Mouse (Mus musculus) mouse trophoblast stem cell (cell line): ENCODE measurements around the gene Chsy1.
"Not testable (repeated sequence)": the region's sequence is repeated elsewhere in the genome, so short reads cannot be mapped to it uniquely, and the experiment has no call there.

ENCODE experiments used
- in situ Hi-C, 2 experiments: fragments of 300-500 bp; cut with MseI, MboI; formaldehyde crosslinking; loops; 2 replicates in 1 of 2; 3 replicates in 1 of 2; pipeline ENCODE4 v1.15.1; 2025

Chsy1 gene

DNA sequence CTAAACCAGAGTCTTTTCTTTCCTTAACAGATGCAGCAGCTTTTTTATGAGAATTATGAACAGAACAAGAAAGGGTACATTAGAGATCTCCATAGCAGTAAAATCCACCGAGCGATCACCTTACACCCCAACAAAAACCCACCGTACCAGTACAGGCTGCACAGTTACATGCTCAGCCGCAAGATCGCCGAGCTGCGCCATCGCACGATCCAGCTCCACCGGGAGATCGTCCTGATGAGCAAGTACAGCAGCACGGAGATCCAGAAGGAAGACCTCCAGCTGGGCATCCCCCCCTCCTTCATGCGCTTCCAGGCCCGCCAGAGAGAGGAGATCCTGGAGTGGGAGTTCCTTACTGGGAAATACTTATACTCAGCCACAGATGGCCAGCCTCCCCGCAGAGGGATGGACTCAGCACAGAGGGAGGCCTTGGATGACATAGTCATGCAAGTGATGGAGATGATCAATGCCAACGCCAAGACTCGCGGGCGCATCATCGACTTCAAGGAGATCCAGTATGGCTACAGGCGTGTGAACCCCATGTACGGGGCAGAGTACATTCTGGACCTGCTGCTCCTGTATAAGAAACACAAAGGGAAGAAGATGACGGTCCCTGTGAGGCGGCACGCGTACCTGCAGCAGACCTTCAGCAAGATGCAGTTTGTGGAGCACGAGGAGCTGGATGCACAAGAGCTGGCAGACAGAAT is 61.6 kb downstream of the Chsy1 start:
- in situ Hi-C loops, result no loop called here

- in situ Hi-C loops, result no loop called here
These were observed 66.4 kb downstream of the Chsy1 start for GRCm38 (mm10) chr7:66175738-66176137.

GRCm38 (mm10) chr7:66176256-66176655 is 66.9 kb downstream of the Chsy1 start:
- in situ Hi-C loops, result no loop called here

GRCm38 (mm10) chr7:66176929-66177328 is 67.6 kb downstream of the Chsy1 start:
- in situ Hi-C loops, result no loop called here

DNA sequence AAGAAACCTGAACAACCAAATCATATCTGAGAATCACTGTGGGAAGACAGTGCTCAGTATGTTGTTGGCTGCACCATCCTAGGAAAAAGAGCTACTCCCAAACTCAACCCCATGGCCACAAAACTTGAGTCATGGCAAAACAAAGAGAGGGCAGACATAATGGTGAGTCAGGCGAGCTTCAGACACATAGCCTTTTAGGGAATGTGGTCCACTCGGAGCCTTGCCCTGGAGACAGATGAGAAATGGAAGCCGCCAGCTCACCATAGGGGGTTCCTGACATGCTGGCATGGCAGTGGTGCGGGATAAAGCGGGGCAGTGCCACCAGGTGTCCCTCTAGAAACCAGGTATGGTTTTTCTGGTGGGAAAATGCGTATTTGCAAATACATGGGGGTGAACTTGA is 68.8 kb downstream of the Chsy1 start:
- in situ Hi-C loops, result no loop called here

DNA sequence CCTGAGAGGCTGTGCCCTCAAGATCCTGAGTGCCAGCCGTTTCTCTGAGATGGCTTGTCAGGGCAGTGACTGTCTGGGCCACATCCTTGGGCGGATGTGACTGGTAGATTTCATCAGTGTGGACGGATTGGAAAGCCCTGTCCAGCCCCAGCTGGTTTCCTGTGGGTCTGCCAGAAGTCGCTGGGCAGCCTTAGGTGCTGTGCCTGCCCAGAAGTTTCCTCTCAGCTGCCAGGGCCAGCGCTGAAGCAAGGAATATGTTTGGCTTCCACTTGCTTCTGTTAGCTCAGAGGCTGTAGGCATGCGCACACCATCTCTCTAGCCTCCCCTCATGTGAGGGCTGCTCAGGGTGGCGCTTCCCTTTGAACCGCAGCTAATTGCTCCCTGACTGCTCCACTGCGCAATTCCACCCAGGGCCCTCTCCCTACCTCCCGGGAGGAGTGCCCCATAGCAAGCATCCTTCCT is 69.8 kb downstream of the Chsy1 start:
- in situ Hi-C loops, result no loop called here

DNA sequence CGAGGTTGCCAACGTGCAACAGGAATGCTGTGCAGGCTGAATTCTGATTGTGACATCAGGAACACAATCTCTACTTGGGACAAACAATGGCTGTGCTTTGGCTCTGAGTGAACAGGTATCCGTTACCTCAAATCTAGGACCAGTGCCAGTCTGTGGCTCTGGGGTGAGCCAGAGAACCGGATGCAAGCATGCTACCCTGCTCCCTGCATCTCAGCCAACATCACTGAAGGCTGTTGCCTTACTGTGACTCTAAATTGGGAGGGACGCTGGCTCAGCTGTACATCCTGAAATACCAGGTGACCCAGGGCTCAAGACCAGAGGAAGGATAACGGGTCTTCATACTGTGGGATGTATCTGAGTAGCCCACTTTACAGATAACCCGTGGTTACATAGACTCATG is 70.4 kb downstream of the Chsy1 start:
- in situ Hi-C loops, result no loop called here

DNA sequence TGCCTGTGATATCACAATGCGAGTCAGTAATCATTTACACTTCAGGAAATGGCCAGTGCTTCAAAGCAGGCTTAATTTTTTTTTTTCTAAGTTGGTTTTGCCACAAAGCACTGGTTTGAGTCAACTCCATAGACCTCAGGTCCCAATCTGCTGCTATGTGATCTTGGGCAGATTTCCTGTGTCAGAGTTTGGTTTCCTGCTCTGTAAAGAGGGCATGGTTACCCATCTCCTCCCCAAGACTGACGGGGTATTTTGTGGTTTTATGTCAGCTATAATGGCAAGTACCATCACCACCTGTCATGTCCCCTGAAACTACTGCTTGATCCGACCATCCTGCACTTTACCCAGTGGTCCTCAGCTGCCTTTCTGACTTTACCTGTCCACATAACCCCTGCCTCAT is 70.9 kb downstream of the Chsy1 start:
- in situ Hi-C loops, result no loop called here

DNA sequence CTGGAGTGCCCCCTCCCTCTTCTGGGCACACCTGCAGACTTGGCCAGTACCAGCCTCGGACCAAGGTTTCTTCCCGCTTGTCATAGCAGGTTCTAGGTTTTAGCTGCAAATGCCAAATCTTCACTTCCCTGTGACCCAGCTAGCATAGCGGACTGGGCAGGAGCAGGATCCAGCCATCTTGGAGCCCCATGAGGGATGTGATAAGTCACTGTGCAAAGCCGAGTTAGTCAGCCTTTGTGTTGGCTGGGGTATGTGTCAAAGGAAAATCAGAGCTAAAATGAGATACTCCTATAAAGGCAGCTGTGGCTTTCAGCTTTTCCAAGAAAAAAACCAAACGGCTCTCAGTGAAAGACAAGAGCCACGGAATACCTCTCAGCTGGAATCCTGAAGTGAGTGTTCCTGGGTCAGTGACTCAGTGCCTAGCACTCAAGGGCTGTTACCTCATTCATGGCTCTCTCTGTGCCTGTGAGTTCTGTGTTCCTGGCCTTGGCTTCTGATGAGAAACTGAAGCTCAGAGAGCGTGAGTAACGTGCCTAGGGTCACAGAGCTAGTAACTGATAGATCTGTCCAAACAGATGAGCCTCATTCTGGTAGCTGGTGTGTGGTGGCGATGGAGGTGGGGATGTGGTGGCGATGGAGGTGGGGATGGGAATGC is 71.5 kb downstream of the Chsy1 start:
- in situ Hi-C loops, result no loop called here

- in situ Hi-C loops, result no loop called here
These were observed 72.9 kb downstream of the Chsy1 start for GRCm38 (mm10) chr7:66182075-66182715.

GRCm38 (mm10) chr7:66183404-66183803 is 74.1 kb downstream of the Chsy1 start:
- in situ Hi-C loops, result no loop called here

- in situ Hi-C loops, result no loop called here
These were observed 74.7 kb downstream of the Chsy1 start for GRCm38 (mm10) chr7:66184026-66184425.

DNA sequence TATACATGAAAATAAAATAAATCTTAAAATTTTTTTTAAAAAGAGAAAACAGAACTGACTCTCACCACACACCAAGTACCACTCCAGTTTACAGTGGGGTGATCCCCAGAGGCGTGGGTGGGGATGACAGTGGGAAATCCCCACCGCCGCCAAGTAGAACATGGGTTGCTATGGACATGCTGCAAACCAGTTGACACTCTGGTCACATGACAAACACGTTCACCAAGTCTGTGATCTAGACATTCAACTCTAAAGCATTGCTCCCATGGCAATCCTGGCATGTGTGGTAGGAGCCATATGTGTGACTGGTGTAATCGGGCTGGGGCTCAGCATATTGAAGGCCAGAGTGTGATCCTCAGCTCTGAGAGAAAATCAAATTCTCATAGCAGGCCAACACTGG is 76.1 kb downstream of the Chsy1 start:
- in situ Hi-C loops, result no loop called here

DNA sequence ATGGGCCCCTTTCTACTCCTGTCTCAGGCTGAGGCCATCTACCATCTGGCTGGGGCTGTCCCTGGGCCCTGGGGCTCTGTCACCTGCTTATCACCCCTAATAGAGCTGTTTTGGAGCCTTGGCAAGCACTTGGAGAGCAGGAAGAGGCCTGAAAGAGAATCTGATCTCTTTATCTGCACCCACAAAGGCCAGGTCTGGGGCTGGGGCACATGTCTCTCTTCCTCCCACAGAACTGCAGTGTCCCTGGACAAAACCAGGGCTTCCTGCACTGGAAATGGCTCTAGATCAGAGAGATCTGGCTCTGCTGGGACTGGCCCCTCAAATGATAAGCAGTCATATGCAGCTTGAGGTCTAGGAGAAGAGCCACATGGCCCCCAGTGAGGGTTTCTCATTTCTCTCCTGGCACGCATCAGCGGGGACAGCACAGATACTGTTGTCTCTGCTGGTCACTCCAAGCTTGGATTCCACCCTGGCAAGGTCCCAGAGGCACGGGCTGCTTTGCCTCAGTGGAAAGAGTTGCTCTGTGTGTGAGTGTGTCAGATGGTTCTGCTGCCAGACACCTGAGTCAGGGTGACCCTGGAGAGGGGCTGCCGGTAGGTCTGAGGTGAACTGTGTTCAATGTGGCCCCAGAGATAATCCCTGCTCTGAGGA is 78.4 kb downstream of the Chsy1 start:
- in situ Hi-C loops, result no loop called here

- in situ Hi-C loops, result not testable (repeated sequence)
These were observed 81.1 kb downstream of the Chsy1 start for GRCm38 (mm10) chr7:66190385-66190784.

DNA sequence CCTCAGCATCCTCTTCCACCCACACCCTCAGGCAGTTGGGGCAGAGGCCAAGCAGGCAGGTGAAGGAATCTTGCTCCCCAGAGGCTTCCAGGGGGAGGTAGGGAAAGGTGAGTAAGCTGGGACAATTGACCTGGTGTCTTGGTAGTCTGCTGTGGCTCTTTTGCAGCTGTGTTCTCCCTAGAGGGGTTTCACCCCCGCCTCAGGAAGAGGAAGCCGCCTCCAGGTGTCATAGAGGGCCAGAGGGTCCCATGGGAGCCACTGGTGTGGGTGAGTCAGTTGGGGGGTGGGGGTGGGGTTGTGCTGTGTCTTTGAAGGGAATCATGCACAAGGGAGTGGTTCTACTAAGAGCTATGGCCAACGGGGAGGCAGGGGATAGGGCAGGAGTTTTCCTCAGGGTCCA is 85.2 kb downstream of the Chsy1 start:
- in situ Hi-C loops, result no loop called here

DNA sequence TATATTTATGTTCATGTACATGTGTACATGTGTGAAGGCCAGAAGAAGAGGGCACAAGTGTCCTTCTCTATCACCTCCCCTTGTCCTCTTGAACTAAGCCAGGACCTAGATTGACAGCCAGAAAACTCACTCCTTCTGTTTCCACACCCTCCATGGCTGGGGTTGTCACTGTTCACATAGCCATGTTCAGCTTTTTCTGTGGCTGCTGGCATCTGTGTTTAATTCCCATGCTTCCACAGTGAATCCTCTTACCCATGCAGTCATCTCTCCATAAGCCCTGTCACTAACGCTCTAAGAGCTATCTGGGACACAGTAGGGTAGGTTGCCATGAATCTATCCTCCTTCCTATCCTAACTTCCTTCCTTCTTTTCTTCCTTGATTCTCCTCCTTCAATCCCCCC is 86.6 kb downstream of the Chsy1 start:
- in situ Hi-C loops, result no loop called here

DNA sequence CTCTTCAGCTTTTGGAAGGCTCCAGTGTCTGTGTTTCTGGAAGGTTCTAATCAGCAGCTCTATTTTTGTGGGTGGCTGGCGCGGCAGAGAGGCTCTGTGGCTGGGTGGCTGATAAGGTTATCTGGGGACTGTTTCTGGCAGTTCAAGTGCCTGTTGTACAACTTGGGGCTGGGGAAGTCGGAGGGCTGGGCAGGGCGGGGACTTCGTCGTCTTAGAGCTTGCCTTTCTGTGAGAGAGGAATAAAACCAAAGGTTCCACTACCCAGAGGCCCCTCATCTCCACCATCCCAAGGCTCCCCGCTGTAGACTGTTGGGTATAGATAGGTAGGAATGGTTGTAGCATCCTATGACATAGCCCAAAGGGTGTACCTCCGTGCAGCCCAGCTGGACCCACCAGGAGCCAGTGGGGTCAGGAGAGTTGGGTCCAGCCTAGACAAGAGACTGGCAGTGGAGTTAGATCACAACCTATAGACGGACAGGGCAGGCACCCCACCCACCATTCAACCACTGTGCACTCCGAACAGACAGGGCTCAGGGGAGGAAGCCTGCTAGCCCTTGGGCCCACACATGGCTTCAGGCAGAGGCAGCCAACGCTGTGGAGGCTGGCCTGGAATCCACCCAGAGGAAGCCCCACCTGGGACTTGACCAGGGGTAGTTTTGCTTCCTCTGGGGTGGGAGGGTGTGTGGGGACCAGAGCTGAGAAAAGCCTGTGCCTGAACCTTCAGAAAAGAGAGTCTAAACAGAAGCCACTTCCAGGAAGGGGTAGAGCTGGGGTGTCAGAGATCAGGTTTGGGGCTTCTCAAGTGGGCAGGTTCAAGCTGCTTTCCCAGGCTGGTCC is 87.5 kb downstream of the Chsy1 start:
- in situ Hi-C loops, result no loop called here

DNA sequence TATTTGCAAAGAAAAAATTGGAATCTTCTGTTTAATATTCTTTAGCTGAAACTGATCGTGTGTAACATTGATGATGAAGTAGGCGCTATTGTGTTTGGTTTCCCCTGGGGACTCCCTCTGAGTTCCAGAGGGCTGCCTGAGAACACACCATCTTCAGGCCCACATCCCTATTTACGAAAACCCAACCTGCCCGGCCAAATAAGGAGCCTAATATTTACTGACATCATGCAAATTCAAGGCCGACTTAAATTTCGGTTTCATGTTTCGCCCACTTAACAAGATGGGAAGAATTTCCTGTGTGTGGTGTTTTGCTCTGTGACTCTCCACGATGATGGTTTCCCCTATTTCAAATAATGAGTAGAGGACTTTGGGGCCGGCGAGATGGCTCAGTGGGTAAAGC is 89.1 kb downstream of the Chsy1 start:
- in situ Hi-C loops, result no loop called here

DNA sequence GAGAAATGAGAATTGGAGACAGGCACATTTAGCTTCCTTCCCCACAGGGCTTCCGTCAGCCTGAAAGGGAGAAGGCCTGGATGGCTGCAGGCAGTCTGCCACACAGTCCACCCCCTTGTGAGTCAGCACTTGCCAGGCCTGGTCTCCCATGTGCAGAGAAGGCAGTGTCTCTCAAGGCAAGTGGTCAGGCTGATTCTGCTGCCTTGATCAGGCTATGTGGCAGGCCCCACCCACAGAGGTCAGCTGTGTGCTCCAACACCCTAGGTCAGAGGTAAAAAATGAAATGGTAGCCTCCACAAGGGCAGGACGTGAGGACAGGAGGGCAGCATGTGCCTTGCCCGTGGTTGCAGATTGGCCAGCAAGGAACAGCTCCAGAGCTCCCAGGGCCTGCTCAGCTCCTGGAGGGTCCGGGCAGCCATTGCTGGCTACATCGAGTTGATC is 90.1 kb downstream of the Chsy1 start:
- in situ Hi-C loops, result no loop called here

DNA sequence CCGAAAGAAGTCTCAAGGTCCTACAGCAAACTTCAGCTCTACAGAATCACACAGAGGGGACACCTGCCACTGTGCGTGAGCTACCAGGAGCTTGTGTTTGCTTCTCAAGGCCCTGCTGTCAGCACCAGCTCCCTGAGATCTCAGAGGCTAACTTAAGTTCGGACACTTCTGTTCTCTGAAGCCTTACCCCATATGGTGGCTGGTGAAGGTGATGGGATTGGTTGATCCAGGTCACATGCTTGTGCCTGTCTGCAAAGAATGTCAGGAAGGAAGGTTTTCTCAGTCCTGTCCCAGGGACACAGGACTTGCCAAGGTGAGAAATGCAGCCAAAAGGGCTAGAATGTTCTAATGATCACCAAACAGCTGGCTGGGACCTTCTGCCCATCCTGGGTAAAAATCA is 91.1 kb downstream of the Chsy1 start:
- in situ Hi-C loops, result no loop called here
